Mouse (Mus musculus) myocyte (in vitro differentiated cells): ENCODE results near the gene Ndufa10. TPM values are rescaled to one million over a fixed set of nuclear protein-coding genes. Genes with fewer than 3 reads are reported as not detected.
"Not testable (repeated sequence)": the region's sequence is repeated elsewhere in the genome, so short reads cannot be mapped to it uniquely, and the experiment has no call there.

ENCODE experiments used
- H3K27me3 ChIP-seq: one replicate; pipeline ENCODE4 v1.6.1; 2011; ENCODE audit not compliant: control insufficient read depth, insufficient read depth, insufficient read length
- H3K36me3 ChIP-seq: one replicate; pipeline ENCODE4 v1.6.1; 2011; ENCODE audit not compliant: control insufficient read depth, insufficient read depth
- H3K4me2 ChIP-seq: one replicate; pipeline ENCODE4 v1.6.1; 2011; ENCODE audit warnings: low read depth, control low read depth
- H3K4me3 ChIP-seq: one replicate; pipeline ENCODE4 v1.5.1; 2011; ENCODE audit warnings: mild to moderate bottlenecking, control low read depth, moderate library complexity
- H3K79me2 ChIP-seq: one replicate; pipeline ENCODE4 v1.6.1; 2011; ENCODE audit not compliant: control insufficient read depth, insufficient read depth
- H3ac ChIP-seq: one replicate; pipeline ENCODE4 v1.6.1; 2011; ENCODE audit not compliant: control insufficient read depth, insufficient read length
- CEBPB ChIP-seq: IDR thresholded peaks from 2 replicates; pipeline ENCODE4 v1.6.1; 2011; ENCODE audit warnings: mild to moderate bottlenecking, moderate library complexity; ENCODE audit not compliant: poor library complexity, insufficient read depth, severe bottlenecking
- E2F4 ChIP-seq: IDR thresholded peaks from one replicate; pipeline ENCODE4 v1.6.1; 2011; ENCODE audit warnings: mild to moderate bottlenecking, control low read depth, moderate library complexity; ENCODE audit not compliant: insufficient read depth
- MAX ChIP-seq: IDR thresholded peaks from one replicate; pipeline ENCODE4 v1.6.1; 2011; ENCODE audit warnings: low read depth, mild to moderate bottlenecking, control low read depth
- MYOD1 ChIP-seq, 3 experiments: IDR thresholded peaks; one replicate each; pipeline ENCODE4 v1.6.1; 2011; ENCODE audit warnings: control low read depth in 2 of 3, low read depth in 2 of 3, mild to moderate bottlenecking in 2 of 3, moderate library complexity in 1 of 3; ENCODE audit not compliant: insufficient read length in 2 of 3, control insufficient read depth in 1 of 3
- MYOG ChIP-seq, 3 experiments: IDR thresholded peaks; one replicate each; pipeline ENCODE4 v1.6.1; 2011; ENCODE audit warnings: control low read depth in 2 of 3, low read depth in 2 of 3, mild to moderate bottlenecking in 2 of 3; ENCODE audit not compliant: insufficient read length in 2 of 3, control insufficient read depth in 1 of 3, insufficient read depth in 1 of 3
- POLR2A ChIP-seq: IDR thresholded peaks from one replicate; pipeline ENCODE4 v1.6.1; 2011; ENCODE audit warnings: low read depth, mild to moderate bottlenecking, control low read depth, moderate library complexity; ENCODE audit not compliant: insufficient read length
- POLR2AphosphoS2 ChIP-seq: IDR thresholded peaks from one replicate; pipeline ENCODE4 v1.6.1; 2011; ENCODE audit warnings: low read depth, control low read depth; ENCODE audit not compliant: insufficient read length
- REST ChIP-seq: IDR thresholded peaks from one replicate; pipeline ENCODE4 v1.6.1; 2011; ENCODE audit warnings: mild to moderate bottlenecking, control low read depth, moderate library complexity; ENCODE audit not compliant: insufficient read depth, insufficient read length
- SRF ChIP-seq: IDR thresholded peaks from one replicate; pipeline ENCODE4 v1.6.1; 2011; ENCODE audit warnings: low read depth; ENCODE audit not compliant: control insufficient read depth, insufficient read length
- TCF12 ChIP-seq: IDR thresholded peaks from one replicate; pipeline ENCODE4 v1.6.1; 2011; ENCODE audit warnings: mild to moderate bottlenecking, control low read depth; ENCODE audit not compliant: poor library complexity, insufficient read depth, severe bottlenecking
- TCF3 ChIP-seq: IDR thresholded peaks from one replicate; pipeline ENCODE4 v1.6.1; 2011; ENCODE audit warnings: low read depth, control low read depth; ENCODE audit not compliant: insufficient read length
- USF1 ChIP-seq: IDR thresholded peaks from one replicate; pipeline ENCODE4 v1.6.1; 2011; ENCODE audit warnings: low read depth, mild to moderate bottlenecking, control low read depth, moderate library complexity
- polyA plus RNA-seq: library from polyadenylated mRNA; unstranded; fragments of >200 nt; fragmentation: generic; extraction: Trizol; gene quantifications from one replicate; pipeline ENCODE4 v1.2.1, GENCODE M21; 2012; ENCODE audit warnings: missing spikeins

The Ndufa10 gene
- 162 TPM for polyA plus RNA-seq

- H3K4me2 ChIP-seq = peak within 1 kb of the TSS; percentile 100
- H3ac ChIP-seq = peak within 1 kb of the TSS; percentile 72
- peak within 1 kb of the TSS; percentile 85 for H3K4me3 ChIP-seq
- peaks cover 13% of the 10 kb centered on the region for H3K36me3 ChIP-seq
- H3K27me3 ChIP-seq = peaks cover 9% of the 10 kb centered on the region
- TF ChIP-seq POLR2AphosphoS2 (peak; percentile 82), POLR2A (peak; percentile 87), SRF (peak; percentile 85), MYOG (IDR thresholded peaks at IDR 0.05; ENCODE audit: control insufficient read depth in 1 of 3, insufficient read depth in 1 of 3, insufficient read length in 2 of 3, low read depth in 2 of 3) (peak in 1 of 3 experiments; percentile 6), REST (peak; percentile 30), E2F4 (no peak), TCF12 (no peak)
- H3K79me2 ChIP-seq = peaks cover 24% of the 10 kb centered on the region
Measured at GRCm38 (mm10) chr1:92473165-92474041, at the start of gene Ndufa10. Ndufa10 (minus strand) TSS chr1:92473860.

- Histone ChIP-seq H3K4me3 (no peak overlapping the region), H3K27me3 (peaks cover 35% of the 10 kb centered on the region), H3K4me2 (no peak overlapping the region), H3ac (no peak overlapping the region), H3K36me3 (no peaks in the 10 kb centered on the region), H3K79me2 (no peaks in the 10 kb centered on the region)
- TF ChIP-seq MAX (no peak), TCF12 (no peak), SRF (no peak), REST (no peak), USF1 (no peak), POLR2AphosphoS2 (no peak), TCF3 (no peak)
Measured at GRCm38 (mm10) chr1:92521376-92521775, 47.7 kb upstream of the Ndufa10 start.

- no peak for TF ChIP-seq MAX
- TF ChIP-seq TCF12 = no peak
- no peak for TF ChIP-seq SRF
- no peak for TF ChIP-seq POLR2AphosphoS2
- TF ChIP-seq MYOG (IDR thresholded peaks at IDR 0.05; ENCODE audit: control insufficient read depth in 1 of 3, insufficient read depth in 1 of 3, insufficient read length in 2 of 3, low read depth in 2 of 3) = no peak
- TF ChIP-seq MYOD1 (IDR thresholded peaks at IDR 0.05; ENCODE audit: control insufficient read depth in 1 of 3, insufficient read length in 2 of 3, low read depth in 2 of 3) = no peak
- no peak for TF ChIP-seq E2F4
- no peak for TF ChIP-seq TCF3
- TF ChIP-seq REST = no peak
- TF ChIP-seq USF1 = no peak
- TF ChIP-seq POLR2A = no peak
- TF ChIP-seq CEBPB = no peak
- H3K36me3 ChIP-seq = no peaks in the 10 kb centered on the region
- no peak overlapping the region for H3ac ChIP-seq
- no peaks in the 10 kb centered on the region for H3K79me2 ChIP-seq
- peaks cover 37% of the 10 kb centered on the region for H3K27me3 ChIP-seq
- H3K4me2 ChIP-seq = no peak overlapping the region
- H3K4me3 ChIP-seq = no peak overlapping the region
Measured at GRCm38 (mm10) chr1:92519046-92519445, 45.4 kb upstream of the Ndufa10 start.

- Histone ChIP-seq H3K4me3 (no peak within 1 kb of the TSS), H3K79me2 (no peaks in the 10 kb centered on the region), H3K36me3 (no peaks in the 10 kb centered on the region), H3K27me3 (peaks cover 37% of the 10 kb centered on the region), H3ac (no peak within 1 kb of the TSS), H3K4me2 (no peak within 1 kb of the TSS)
- TF ChIP-seq POLR2AphosphoS2 (no peak), MAX (no peak), MYOD1 (IDR thresholded peaks at IDR 0.05; ENCODE audit: control insufficient read depth in 1 of 3, insufficient read length in 2 of 3, low read depth in 2 of 3) (no peak), CEBPB (no peak), REST (no peak), E2F4 (no peak), POLR2A (no peak), TCF12 (no peak)
Measured at GRCm38 (mm10) chr1:92518561-92518960, 44.9 kb upstream of the Ndufa10 start, which contains the start of gene Olfr1414. Olfr1414 (minus strand) TSS chr1:92518661.

- H3K4me3 ChIP-seq = no peak overlapping the region
- no peaks in the 10 kb centered on the region for H3K36me3 ChIP-seq
- no peak overlapping the region for H3ac ChIP-seq
- H3K79me2 ChIP-seq = no peaks in the 10 kb centered on the region
- TF ChIP-seq USF1 (no peak), MAX (no peak), TCF3 (no peak), SRF (no peak), MYOD1 (IDR thresholded peaks at IDR 0.05; ENCODE audit: control insufficient read depth in 1 of 3, insufficient read length in 2 of 3, low read depth in 2 of 3) (no peak), REST (no peak), E2F4 (no peak), MYOG (IDR thresholded peaks at IDR 0.05; ENCODE audit: control insufficient read depth in 1 of 3, insufficient read depth in 1 of 3, insufficient read length in 2 of 3, low read depth in 2 of 3) (no peak), POLR2A (no peak), POLR2AphosphoS2 (no peak), TCF12 (no peak), CEBPB (no peak)
- H3K27me3 ChIP-seq = peaks cover 48% of the 10 kb centered on the region
- H3K4me2 ChIP-seq = no peak overlapping the region
Measured at GRCm38 (mm10) chr1:92515390-92515789, 41.7 kb upstream of the Ndufa10 start.

- H3K79me2 ChIP-seq, H3K36me3 ChIP-seq, H3K4me3 ChIP-seq, H3K4me2 ChIP-seq, H3ac ChIP-seq: not testable (repeated sequence)
- H3K27me3 ChIP-seq = peaks cover 44% of the 10 kb centered on the region
Measured at GRCm38 (mm10) chr1:92511646-92512045, 38.0 kb upstream of the Ndufa10 start.
